Mouse (Mus musculus) E14TG2a.4 (cell line): ENCODE results near the gene Axin2.

Experiments used
- CTCF ChIP-seq: conservative IDR thresholded peaks from 2 replicates; pipeline ENCODE4 v1.5.1; 2014; ENCODE audit warnings: low read length
- POU5F1 ChIP-seq: IDR thresholded peaks from 2 replicates; pipeline ENCODE4 v1.6.1; 2014; ENCODE audit warnings: low read length, borderline replicate concordance

DNA sequence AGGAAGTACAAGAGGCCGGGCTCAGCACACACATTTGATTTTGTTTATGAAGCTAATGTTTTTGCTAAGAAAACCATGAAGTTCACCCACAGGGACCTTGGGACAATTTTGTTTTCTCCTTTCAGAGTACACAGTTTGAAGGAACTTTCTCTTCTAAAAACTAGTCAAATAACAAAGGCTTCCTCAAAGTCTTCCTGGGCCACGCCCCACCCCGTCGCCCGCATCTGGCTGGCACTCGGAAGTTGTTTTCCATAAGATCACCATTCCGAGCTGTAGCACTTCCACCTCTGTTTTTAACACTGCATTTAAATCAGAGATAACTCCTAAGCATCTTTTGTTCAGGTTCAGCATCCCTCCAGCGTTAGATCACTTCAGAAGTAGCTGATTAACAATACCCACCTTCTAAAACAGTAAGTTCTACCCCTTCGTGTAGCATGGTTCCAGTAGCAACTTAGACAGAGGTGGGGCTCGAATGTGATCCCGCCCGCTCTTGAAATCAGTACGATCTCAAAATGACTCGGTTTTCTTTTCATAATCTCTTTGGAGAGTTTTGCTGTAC lies 9.7 kb upstream of the Axin2 start:
- TF ChIP-seq CTCF (no peak), POU5F1 (no peak)
